Mouse (Mus musculus) layer of hippocampus, adult 9-10 months (tissue): ENCODE measurements around the gene Ctcfl.

Experiments used
- DNase-seq: peaks from one replicate; pipeline ENCODE4 v3.0.0; 2022; ENCODE audit warnings: low spot score

Gene Ctcfl

DNA sequence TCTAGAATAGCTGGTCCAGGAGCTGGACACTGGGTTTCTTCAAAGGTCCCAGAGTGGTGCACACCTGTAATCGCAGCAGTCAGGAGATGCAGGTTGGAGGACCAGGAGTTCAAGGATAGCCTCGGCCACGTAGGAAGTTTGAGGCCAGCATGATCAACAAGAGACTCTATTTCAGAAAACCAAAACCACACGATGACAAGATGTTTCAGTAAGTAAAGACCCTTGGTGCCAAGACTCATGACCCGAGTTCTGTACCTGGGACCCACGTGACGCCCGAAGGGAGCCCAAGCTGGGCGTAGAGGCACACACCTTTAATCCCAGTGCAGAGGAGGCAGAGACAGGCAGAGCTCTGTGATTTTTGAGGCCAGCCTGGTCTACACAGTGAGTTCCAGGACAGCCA, 36.2 kb downstream of the Ctcfl start:
- DNase-seq, result no peak

DNA sequence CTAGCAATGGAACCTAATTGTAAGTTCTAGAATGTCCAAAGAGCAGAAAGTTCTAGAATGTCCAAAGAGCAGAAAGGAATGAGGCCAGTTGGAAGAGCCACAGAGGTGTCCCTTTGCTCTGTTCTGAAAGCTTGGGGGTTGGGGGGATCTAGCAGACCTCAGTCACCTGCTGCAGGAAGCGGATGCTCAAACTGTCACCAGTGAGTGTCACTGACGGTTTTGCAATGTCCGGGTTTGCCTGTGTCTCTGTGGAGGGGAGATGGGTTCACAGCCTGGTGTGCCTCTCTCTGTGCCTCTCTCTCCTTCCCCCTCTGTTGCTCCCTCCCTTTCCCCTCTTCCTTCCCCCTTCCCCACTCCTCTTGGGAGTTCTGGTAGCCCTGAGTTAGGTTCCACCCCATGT, 36.6 kb downstream of the Ctcfl start:
- DNase-seq, result no peak

- DNase-seq, result peak; percentile 43
Observed at GRCm38 (mm10) chr2:173080785-173081241, 38.5 kb downstream of the Ctcfl start.

DNA sequence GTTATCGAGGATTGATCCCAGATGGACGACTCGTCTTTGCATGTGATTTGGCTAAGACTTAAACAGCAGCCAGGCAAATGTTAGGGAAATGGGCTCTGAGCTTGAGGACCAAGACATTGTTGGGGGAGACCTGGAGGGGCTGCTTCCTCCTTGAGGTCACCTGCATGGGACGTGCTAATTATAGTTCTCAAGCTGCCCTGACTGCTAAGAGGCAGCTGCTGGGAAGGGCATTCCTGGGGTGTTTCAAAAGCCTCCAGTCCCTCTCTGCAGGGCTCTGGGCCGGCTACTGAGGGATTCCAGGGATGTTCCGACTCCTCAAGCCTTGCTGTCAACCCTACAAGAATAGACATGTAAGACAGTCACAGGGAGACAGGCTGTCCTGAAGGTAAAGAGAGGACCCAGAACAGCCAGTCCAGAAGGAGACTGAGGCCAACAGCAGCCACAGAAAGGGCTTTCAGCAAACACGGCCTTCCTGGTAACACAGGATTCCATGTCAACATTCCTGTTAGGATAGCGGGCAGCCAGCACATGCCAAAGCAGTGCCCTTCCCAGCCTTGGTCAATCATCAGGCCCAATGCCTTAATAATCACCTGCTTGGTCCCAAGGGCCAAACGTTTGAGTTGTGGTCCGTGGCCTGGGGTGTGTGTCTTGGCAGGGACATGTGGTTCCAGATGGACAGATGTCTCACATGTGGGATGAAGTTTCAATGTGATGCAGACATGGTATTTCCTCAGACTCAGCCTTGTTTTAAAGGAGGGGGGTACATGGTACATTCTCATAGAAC, 39.4 kb downstream of the Ctcfl start:
- no peak for DNase-seq

DNA sequence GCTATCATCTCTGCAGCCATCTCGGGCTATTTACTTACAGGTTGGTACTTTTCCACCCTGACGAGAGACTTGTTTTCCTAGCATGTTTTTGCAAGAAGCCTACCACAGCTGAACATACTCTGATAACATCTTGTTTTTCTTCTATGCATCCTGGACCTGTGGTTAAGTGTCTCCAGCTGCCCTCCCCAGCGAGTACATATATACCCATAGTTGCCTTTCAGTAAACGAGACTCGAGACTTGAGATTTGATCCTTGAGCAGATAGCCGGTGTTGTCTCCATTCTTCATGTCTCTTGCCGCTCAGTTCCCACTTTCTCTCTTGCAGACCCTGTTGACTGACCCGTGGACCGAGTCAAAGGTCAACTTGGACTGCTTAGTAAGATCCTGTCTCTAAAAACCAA, 42.4 kb downstream of the Ctcfl start:
- no peak for DNase-seq

- no peak for DNase-seq
Observed at GRCm38 (mm10) chr2:173073666-173074065, 45.7 kb downstream of the Ctcfl start.

- DNase-seq, result no peak
Observed at GRCm38 (mm10) chr2:173072948-173073347, 46.4 kb downstream of the Ctcfl start.

- DNase-seq, result no peak
Observed at GRCm38 (mm10) chr2:173064864-173065263, 54.5 kb downstream of the Ctcfl start.

- no peak for DNase-seq
Observed at GRCm38 (mm10) chr2:173063219-173063618, 56.1 kb downstream of the Ctcfl start.

DNA sequence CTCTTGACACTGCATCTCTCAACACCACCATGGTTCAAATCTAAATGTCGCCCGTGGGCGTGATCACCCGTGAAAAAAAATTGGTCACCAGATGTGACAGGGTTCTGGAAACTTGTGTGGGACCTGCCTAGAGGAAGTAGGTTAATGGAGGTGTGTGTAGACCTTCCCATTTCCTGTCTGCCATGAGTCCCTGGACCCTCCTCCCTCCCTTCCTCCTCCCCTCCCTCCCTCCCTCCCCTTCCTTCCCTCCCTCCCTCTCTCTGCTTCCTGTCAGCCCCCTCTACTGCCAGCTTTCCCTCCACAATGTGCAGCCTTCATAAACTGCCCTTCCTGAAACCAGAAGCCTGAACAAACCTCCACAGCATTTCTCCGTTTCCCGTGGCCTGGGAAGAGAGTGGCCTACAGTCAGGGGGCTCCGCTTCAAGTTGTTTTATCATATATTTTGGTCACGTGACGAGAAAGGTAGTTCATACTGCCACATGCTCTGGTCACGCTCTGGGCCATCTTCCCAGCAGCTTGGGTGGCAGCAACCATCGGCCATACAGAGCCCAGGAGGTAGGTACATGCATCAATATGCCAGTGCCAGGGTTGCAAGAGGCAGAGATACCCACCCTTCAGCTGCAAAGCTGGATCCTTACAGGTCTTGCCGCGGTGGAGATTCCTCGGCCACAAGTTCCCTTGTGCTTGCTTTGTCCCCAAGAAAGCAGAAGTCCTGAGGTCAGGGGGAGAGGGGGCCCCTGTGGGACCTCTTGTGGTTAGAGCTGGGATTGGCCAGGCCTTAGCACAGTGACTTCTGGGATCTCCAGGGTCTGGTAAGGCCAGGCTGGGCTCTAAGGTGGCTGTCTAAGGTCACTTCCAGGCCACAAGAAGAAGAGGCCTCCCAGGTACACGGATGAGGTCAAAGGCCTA, 57.6 kb downstream of the Ctcfl start:
- no peak for DNase-seq

- DNase-seq, result no peak
Observed at GRCm38 (mm10) chr2:173060450-173060849, 58.9 kb downstream of the Ctcfl start.

GRCm38 (mm10) chr2:173058263-173058662, 61.1 kb downstream of the Ctcfl start:
- DNase-seq, result no peak

DNA sequence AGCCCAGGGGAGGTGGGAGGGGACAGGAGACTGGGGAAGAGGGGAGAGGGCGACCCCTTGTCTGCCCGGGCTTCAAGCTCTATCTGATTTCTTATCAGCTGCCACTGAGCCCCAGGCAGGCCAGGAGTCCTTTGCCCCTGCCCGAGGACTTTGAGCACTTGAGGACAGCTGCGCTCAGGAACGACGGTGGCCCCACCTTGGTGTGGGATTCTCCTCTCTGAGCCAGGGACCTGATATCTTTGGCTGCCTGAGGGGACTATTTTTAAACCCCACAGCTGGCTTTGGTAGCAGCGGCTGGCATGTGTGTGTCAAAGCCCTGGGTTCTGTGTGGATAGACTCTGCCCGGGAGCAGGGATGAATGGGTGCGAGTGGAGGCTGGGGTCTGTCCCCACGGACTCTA, 61.7 kb downstream of the Ctcfl start:
- no peak for DNase-seq

- DNase-seq, result no peak
Observed at GRCm38 (mm10) chr2:173056882-173057315, 62.4 kb downstream of the Ctcfl start.

- DNase-seq, result no peak
Observed at GRCm38 (mm10) chr2:173056303-173056881, 62.9 kb downstream of the Ctcfl start.

GRCm38 (mm10) chr2:173053846-173054245, 65.5 kb downstream of the Ctcfl start:
- no peak for DNase-seq

GRCm38 (mm10) chr2:173052881-173053280, 66.4 kb downstream of the Ctcfl start:
- no peak for DNase-seq

GRCm38 (mm10) chr2:173050604-173051382, 68.5 kb downstream of the Ctcfl start:
- DNase-seq, result no peak

DNA sequence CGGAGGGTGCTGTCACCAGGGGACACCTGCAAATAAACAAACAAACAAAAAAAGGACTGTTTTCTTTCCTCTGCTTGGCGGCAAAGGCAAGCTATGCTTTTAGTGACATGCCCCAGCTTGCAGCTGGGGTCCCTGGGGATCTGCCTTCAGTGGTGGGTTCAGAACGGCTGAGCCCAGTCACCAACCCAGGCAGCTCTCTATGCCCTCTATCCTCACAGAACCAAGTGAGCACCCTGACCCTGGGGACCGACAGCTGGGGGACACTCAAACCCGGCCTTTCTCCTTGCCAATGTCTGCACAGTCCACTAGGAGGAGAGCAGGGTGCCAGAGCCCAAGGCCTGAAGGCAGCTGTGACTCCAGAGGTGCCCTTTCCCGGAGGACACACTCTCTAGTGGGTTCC, 69.5 kb downstream of the Ctcfl start:
- DNase-seq, result no peak

DNA sequence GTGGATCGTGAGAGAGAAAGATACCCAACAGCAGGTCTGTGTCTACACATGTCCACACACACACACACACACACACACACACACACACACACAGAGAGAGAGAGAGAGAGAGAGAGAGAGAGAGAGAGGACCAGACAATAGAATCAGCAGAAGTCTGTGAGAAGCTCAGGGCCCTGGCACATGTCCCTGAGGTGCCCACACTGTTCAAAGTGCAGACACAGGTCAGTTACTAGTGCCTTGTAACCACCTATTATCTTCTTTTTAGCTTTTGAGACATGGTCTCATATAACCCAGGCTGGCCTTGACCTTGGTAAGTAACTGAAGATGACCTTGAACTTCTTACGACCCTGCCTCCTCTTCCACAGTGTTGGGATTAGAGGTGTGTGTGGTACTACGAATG, 70.1 kb downstream of the Ctcfl start:
- DNase-seq, result no peak

- DNase-seq, result no peak
Observed at GRCm38 (mm10) chr2:173048041-173048745, 71.1 kb downstream of the Ctcfl start.
